Mouse (Mus musculus): ENCODE measurements at regions not wholly inside any gene's neighbourhood (a gene's known extent, or its start where the extent isn't known, plus 50 kb on each side); places are given as distances from the start of the nearest gene placed in this dataset.

DNA sequence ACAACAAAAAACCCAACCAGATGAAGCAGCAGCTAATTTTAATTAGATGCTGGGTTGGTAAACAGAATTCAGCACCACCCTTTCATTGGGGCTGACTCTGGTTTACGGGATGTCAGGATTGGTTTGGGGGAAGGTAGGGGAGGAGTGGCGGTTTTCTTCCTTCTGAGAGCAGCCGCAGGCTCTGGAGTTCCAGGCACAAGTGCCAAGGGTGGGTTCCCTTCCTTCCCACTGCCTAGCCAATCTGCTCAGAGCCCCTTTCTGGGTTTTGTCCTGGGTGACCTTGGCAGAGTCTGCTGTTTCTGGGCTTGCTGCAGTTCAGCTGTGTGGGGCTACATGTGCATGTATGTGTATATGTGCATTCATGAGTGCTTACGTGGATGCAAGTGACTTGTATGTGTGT, 260.5 kb upstream of the Gm4791 start:
- no peak for TF ChIP-seq POLR2A (IDR thresholded peaks at IDR 0.05; ENCODE audit: control insufficient read depth, low read depth, low read length)
- no peak for TF ChIP-seq CTCF (IDR thresholded peaks at IDR 0.05; ENCODE audit: control insufficient read depth, insufficient read depth, insufficient replicate concordance, low read depth, low read length)

Data from testis, adult 2 months (tissue).